In genomic region chr9:20993165-20993898, GRCm38 (mm10) we compare ENCODE assay signal across 21 mouse cellular contexts. TPM values are rescaled to one million over a fixed set of nuclear protein-coding genes. Genes with fewer than 3 reads are reported as not detected.
A peak's percentile ranks its signal among the peaks of the same experiment; 100 is the strongest.
DNase-seq lines count a peak whose midpoint lies in the region; ATAC-seq and TF ChIP-seq lines count a peak whose summit lies in the region.
"Had no signal": no experiment of that assay in that cellular context is flagged by ENCODE, and none has a peak within 500 bp of the region (broad histone marks: within the 10 kb centered on the region; RNA-seq: fewer than 3 reads in every experiment).

No protein-coding gene starts in this region.

- no peak overlapping the region for H3K4me3 ChIP-seq in kidney, embryonic 15.5 days (replicated peaks)
- H3K4me3 ChIP-seq in hindbrain, embryonic 14.5 days (replicated peaks; ENCODE audit: low read length) = no peak overlapping the region
- H3K4me3 ChIP-seq in cerebellum, adult 2 months (replicated peaks; ENCODE audit: insufficient read depth, low read depth, low read length) = no peak overlapping the region
- H3K4me3 ChIP-seq: erythroblast, embryonic 14.5 days; forebrain, embryonic 15.5 days; hindbrain, embryonic 13.5 days; limb, embryonic 12.5 days; midbrain, embryonic 15.5 days had no signal

- no peak overlapping the region; the same call in 1 of the 2 replicates for H3K27ac ChIP-seq in kidney, embryonic 15.5 days
- H3K27ac ChIP-seq in hindbrain, embryonic 14.5 days = no peak overlapping the region
- no peak overlapping the region for H3K27ac ChIP-seq in cerebellum, adult 2 months (ENCODE audit: insufficient read depth, low read length)
- H3K27ac ChIP-seq: forebrain, embryonic 15.5 days; hindbrain, embryonic 13.5 days; limb, embryonic 12.5 days; midbrain, embryonic 15.5 days had no signal

- DNase-seq in kidney, postnatal 36 days = no peak
- DNase-seq in A20 (ENCODE audit: low read depth, low spot score) = peak; percentile 41
- peak; percentile 93 to 94 for DNase-seq in lung, adult 18-20 months
- peak; percentile 93 for DNase-seq in lung, postnatal 25 days (ENCODE audit: low spot score)
- DNase-seq in hindbrain, embryonic 14.5 days (ENCODE audit: low spot score) = no peak
- no peak for DNase-seq in cerebellum, adult 2 months
- DNase-seq: adrenal gland, postnatal 10 days; B cell, adult 2 months; cerebellum, adult 11 months; cerebellum, postnatal 36 days; kidney, adult 8-10 months; layer of hippocampus, adult 9-11 months; retina, postnatal 1 day had no signal

- no peak overlapping the region for H3K4me2 ChIP-seq in kidney, embryonic 15.5 days
- no peak overlapping the region for H3K4me2 ChIP-seq in hindbrain, embryonic 14.5 days (replicated peaks)
- H3K4me2 ChIP-seq: forebrain, embryonic 15.5 days; hindbrain, embryonic 13.5 days; limb, embryonic 12.5 days; midbrain, embryonic 15.5 days had no signal

- H3K9ac ChIP-seq in kidney, embryonic 15.5 days = no peak overlapping the region
- H3K9ac ChIP-seq in hindbrain, embryonic 14.5 days = no peak overlapping the region
- H3K9ac ChIP-seq: forebrain, embryonic 15.5 days; hindbrain, embryonic 13.5 days; limb, embryonic 12.5 days; midbrain, embryonic 15.5 days had no signal

- ATAC-seq in kidney, embryonic 15.5 days (replicated peaks; ENCODE audit: low FRiP score) = peak; percentile 58
- ATAC-seq in hindbrain, embryonic 14.5 days (ENCODE audit: low FRiP score) = no peak
- no peak for ATAC-seq in granulocyte monocyte progenitor cell, adult 5-6 weeks (replicated peaks; ENCODE audit: poor library complexity, severe bottlenecking)
- ATAC-seq: forebrain, embryonic 15.5 days; midbrain, embryonic 15.5 days had no signal

- no peak for TF ChIP-seq CTCF in cerebellum, adult 2 months (IDR thresholded peaks at IDR 0.05; ENCODE audit: borderline replicate concordance, insufficient read depth, low read depth, low read length)

- no peaks in the 10 kb centered on the region for H3K9me3 ChIP-seq in kidney, embryonic 15.5 days (replicated peaks)
- H3K9me3 ChIP-seq in hindbrain, embryonic 14.5 days (ENCODE audit: control insufficient read depth, low read length) = no peaks in the 10 kb centered on the region
- H3K9me3 ChIP-seq: forebrain, embryonic 15.5 days; hindbrain, embryonic 13.5 days; limb, embryonic 12.5 days; midbrain, embryonic 15.5 days had no signal

- peaks cover 15% of the 10 kb centered on the region for H3K4me1 ChIP-seq in kidney, embryonic 15.5 days
- peaks cover 4% of the 10 kb centered on the region; the same call in 1 of the 2 replicates for H3K4me1 ChIP-seq in hindbrain, embryonic 14.5 days (replicated peaks; ENCODE audit: control insufficient read depth, insufficient read depth, low read length)
- no peaks in the 10 kb centered on the region for H3K4me1 ChIP-seq in cerebellum, adult 2 months (ENCODE audit: control insufficient read depth, insufficient read depth, low read length)
- H3K4me1 ChIP-seq: forebrain, embryonic 15.5 days had no signal

- 46% methylated on average over 5 of the region's 5 CpGs for WGBS in kidney, embryonic 15.5 days
- 64% methylated on average over 5 of the region's 5 CpGs for WGBS in hindbrain, embryonic 14.5 days
- WGBS in cerebellum, adult 2 months = 63% methylated on average over 5 of the region's 5 CpGs

- H3K36me3 ChIP-seq in kidney, embryonic 15.5 days = no peaks in the 10 kb centered on the region
- no peaks in the 10 kb centered on the region for H3K36me3 ChIP-seq in hindbrain, embryonic 14.5 days (replicated peaks; ENCODE audit: control insufficient read depth, insufficient read depth)
- H3K36me3 ChIP-seq: forebrain, embryonic 15.5 days; hindbrain, embryonic 13.5 days; limb, embryonic 12.5 days; midbrain, embryonic 15.5 days had no signal

- no peak for TF ChIP-seq POLR2A in cerebellum, adult 2 months (IDR thresholded peaks at IDR 0.05; ENCODE audit: borderline replicate concordance, insufficient read depth, low read length)

- H3K27me3 ChIP-seq in kidney, embryonic 15.5 days = no peaks in the 10 kb centered on the region
- H3K27me3 ChIP-seq in hindbrain, embryonic 14.5 days (ENCODE audit: control insufficient read depth, insufficient read depth, low read length) = no peaks in the 10 kb centered on the region
- no peaks in the 10 kb centered on the region for H3K27me3 ChIP-seq in cerebellum, adult 2 months (ENCODE audit: control insufficient read depth, insufficient read depth, low read length)
- H3K27me3 ChIP-seq: forebrain, embryonic 15.5 days; limb, embryonic 12.5 days; midbrain, embryonic 15.5 days had no signal

RNA-seq across cellular contexts. Expression of gene Mrpl4, which starts 9.2 kb away (rescaled TPM):
- 140 and 143 TPM in 2 replicates for polyA plus RNA-seq in kidney, embryonic 15.5 days (2015; fragmentation: Nextera tagmentation; extraction: Ambion mirVana)
- 97.3 and 102 TPM in 2 replicates for polyA plus RNA-seq in hindbrain, embryonic 14.5 days (2014; fragmentation: Nextera tagmentation; extraction: Ambion mirVana)
- polyA plus RNA-seq in cerebellum, adult 2 months (2012; rRNA removed) = 135 and 139 TPM in 2 replicates
- 44.8 and 73.4 TPM in 2 replicates for total RNA-seq in granulocyte monocyte progenitor cell, adult 5-6 weeks (2014; fragmentation: Nextera tagmentation)
- total RNA-seq in granulocyte monocyte progenitor cell, adult 5-6 weeks (2017) = 44.5 and 46.0 TPM in 2 replicates

RNA-seq across cellular contexts. Expression of gene S1pr2, which starts 16.8 kb away (rescaled TPM):
- polyA plus RNA-seq in kidney, embryonic 15.5 days (2015; fragmentation: Nextera tagmentation; extraction: Ambion mirVana) = 29.8 and 32.7 TPM in 2 replicates
- polyA plus RNA-seq in hindbrain, embryonic 14.5 days (2014; fragmentation: Nextera tagmentation; extraction: Ambion mirVana) = 8.6 and 8.8 TPM in 2 replicates
- polyA plus RNA-seq in cerebellum, adult 2 months (2012; rRNA removed) = 1.8 and 1.9 TPM in 2 replicates
- 3.7 and 11.0 TPM in 2 replicates for total RNA-seq in granulocyte monocyte progenitor cell, adult 5-6 weeks (2014; fragmentation: Nextera tagmentation)
- total RNA-seq in granulocyte monocyte progenitor cell, adult 5-6 weeks (2017) = 3.2 and 3.4 TPM in 2 replicates

RNA-seq across cellular contexts. Expression of gene Icam1, which starts 22.5 kb away (rescaled TPM):
- 10.8 and 13.7 TPM in 2 replicates for polyA plus RNA-seq in kidney, embryonic 15.5 days (2015; fragmentation: Nextera tagmentation; extraction: Ambion mirVana)
- polyA plus RNA-seq in hindbrain, embryonic 14.5 days (2014; fragmentation: Nextera tagmentation; extraction: Ambion mirVana) = 3.6 and 3.8 TPM in 2 replicates
- 1.4 and 1.6 TPM in 2 replicates for polyA plus RNA-seq in cerebellum, adult 2 months (2012; rRNA removed)
- 11.6 and 14.7 TPM in 2 replicates for total RNA-seq in granulocyte monocyte progenitor cell, adult 5-6 weeks (2014; fragmentation: Nextera tagmentation)
- total RNA-seq in granulocyte monocyte progenitor cell, adult 5-6 weeks (2017) = 5.9 and 8.0 TPM in 2 replicates

RNA-seq across cellular contexts. Expression of gene Dnmt1, which starts 33.6 kb away (rescaled TPM):
- polyA plus RNA-seq in kidney, embryonic 15.5 days (2015; fragmentation: Nextera tagmentation; extraction: Ambion mirVana) = 96.9 and 108 TPM in 2 replicates
- polyA plus RNA-seq in hindbrain, embryonic 14.5 days (2014; fragmentation: Nextera tagmentation; extraction: Ambion mirVana) = 37.8 and 41.1 TPM in 2 replicates
- 45.0 and 45.3 TPM in 2 replicates for polyA plus RNA-seq in cerebellum, adult 2 months (2012; rRNA removed)
- total RNA-seq in granulocyte monocyte progenitor cell, adult 5-6 weeks (2014; fragmentation: Nextera tagmentation) = 172 and 204 TPM in 2 replicates
- total RNA-seq in granulocyte monocyte progenitor cell, adult 5-6 weeks (2017) = 244 and 247 TPM in 2 replicates

RNA-seq across cellular contexts. Expression of gene Icam4, which starts 35.8 kb away (rescaled TPM):
- polyA plus RNA-seq in kidney, embryonic 15.5 days (2015; fragmentation: Nextera tagmentation; extraction: Ambion mirVana) = 2.0 and 2.7 TPM in 2 replicates
- polyA plus RNA-seq in hindbrain, embryonic 14.5 days (2014; fragmentation: Nextera tagmentation; extraction: Ambion mirVana) = 0.31 TPM in 1 of 2 replicates, not detected in the other
- polyA plus RNA-seq in cerebellum, adult 2 months (2012; rRNA removed) = 0.32 and 0.65 TPM in 2 replicates
- 2.1 and 2.3 TPM in 2 replicates for total RNA-seq in granulocyte monocyte progenitor cell, adult 5-6 weeks (2014; fragmentation: Nextera tagmentation)
- 0.31 and 1.2 TPM in 2 replicates for total RNA-seq in granulocyte monocyte progenitor cell, adult 5-6 weeks (2017)
- total RNA-seq: neutrophil, adult 5-6 weeks had no signal

Comparison
In these comparisons a context has a peak if more than half of its experiments do, and no peak if none do; other contexts are left out.
1. DNase-seq: peak in A20 (single experiment), lung, adult 18-20 months (2 of 2) and lung, postnatal 25 days (single experiment); none in kidney, postnatal 36 days (0 of 2), hindbrain, embryonic 14.5 days (single experiment) and cerebellum, adult 2 months (0 of 2).